Mouse (Mus musculus) megakaryocyte, embryonic 14.5 days (primary cell): Measurements from ENCODE around the gene Cyb5b.

Experiments used
- FLI1 ChIP-seq: IDR thresholded peaks from 2 replicates; pipeline ENCODE4 v1.6.1; 2012; ENCODE audit warnings: low read length, inconsistent platforms, mixed read lengths
- GATA1 ChIP-seq: IDR thresholded peaks from 3 replicates; pipeline ENCODE4 v1.6.1; 2012; ENCODE audit warnings: mixed read lengths, low read length, inconsistent platforms, borderline replicate concordance

GRCm38 (mm10) chr8:107206782-107207525 lies 56.5 kb downstream of the Cyb5b start:
- TF ChIP-seq GATA1 (no peak), FLI1 (no peak)
